Mouse (Mus musculus): ENCODE results near the gene Amtn. TPM values are rescaled to one million over a fixed set of nuclear protein-coding genes. Genes with fewer than 3 reads are reported as not detected.
"Not testable (repeated sequence)": the region's sequence is repeated elsewhere in the genome, so short reads cannot be mapped to it uniquely, and the experiment has no call there.

The Amtn gene
- not detected in 2 replicates for polyA plus RNA-seq (2016; fragmentation: Nextera tagmentation; extraction: Ambion mirVana)

- Histone ChIP-seq H3K9ac (no peak within 1 kb of the TSS), H3K27me3 (replicated peaks) (no peaks in the 10 kb centered on the region), H3K27ac (ENCODE audit: poor library complexity, severe bottlenecking) (no peak within 1 kb of the TSS), H3K36me3 (no peaks in the 10 kb centered on the region), H3K4me3 (no peak within 1 kb of the TSS), H3K4me2 (no peak within 1 kb of the TSS), H3K9me3 (replicated peaks) (no peaks in the 10 kb centered on the region), H3K4me1 (replicated peaks) (no peaks in the 10 kb centered on the region)
- WGBS: 68% methylated on average over 4 of the region's 4 CpGs
- ATAC-seq (ENCODE audit: insufficient number of reproducible peaks, low FRiP score): no peak
These were observed at the start of gene Amtn for GRCm38 (mm10) chr5:88375808-88376207. Gene Amtn (plus strand): TSS chr5:88376108.

GRCm38 (mm10) chr5:88348533-88348932 lies 27.4 kb upstream of the Amtn start:
- 59% methylated on average over 2 of the region's 2 CpGs for WGBS
- H3K4me2 ChIP-seq; H3K27me3 ChIP-seq (replicated peaks); H3K9me3 ChIP-seq (replicated peaks); H3K9ac ChIP-seq; H3K4me1 ChIP-seq (replicated peaks); H3K36me3 ChIP-seq; H3K27ac ChIP-seq (ENCODE audit: poor library complexity, severe bottlenecking); H3K4me3 ChIP-seq; ATAC-seq (ENCODE audit: insufficient number of reproducible peaks, low FRiP score): not testable (repeated sequence)

- H3K27me3 ChIP-seq (replicated peaks): no peaks in the 10 kb centered on the region
- H3K4me3 ChIP-seq: no peak overlapping the region
- WGBS: 5% methylated on average over 5 of the region's 5 CpGs
- no peaks in the 10 kb centered on the region for H3K36me3 ChIP-seq
- no peak overlapping the region for H3K9ac ChIP-seq
- ATAC-seq (ENCODE audit: insufficient number of reproducible peaks, low FRiP score): no peak
- H3K9me3 ChIP-seq (replicated peaks): no peaks in the 10 kb centered on the region
- H3K4me1 ChIP-seq (replicated peaks): no peaks in the 10 kb centered on the region
- H3K27ac ChIP-seq (ENCODE audit: poor library complexity, severe bottlenecking): no peak overlapping the region
- H3K4me2 ChIP-seq: no peak overlapping the region
These were observed 11.1 kb upstream of the Amtn start for GRCm38 (mm10) chr5:88364768-88365167.

GRCm38 (mm10) chr5:88366886-88367285 lies 9.0 kb upstream of the Amtn start:
- H3K4me3 ChIP-seq: no peak overlapping the region
- no peak overlapping the region for H3K4me2 ChIP-seq
- H3K4me1 ChIP-seq (replicated peaks): no peaks in the 10 kb centered on the region
- no peaks in the 10 kb centered on the region for H3K27me3 ChIP-seq (replicated peaks)
- no peak overlapping the region for H3K9ac ChIP-seq
- 62% methylated on average over 1 of the region's 1 CpGs for WGBS
- ATAC-seq (ENCODE audit: insufficient number of reproducible peaks, low FRiP score): no peak
- H3K27ac ChIP-seq (ENCODE audit: poor library complexity, severe bottlenecking): no peak overlapping the region
- no peaks in the 10 kb centered on the region for H3K36me3 ChIP-seq
- no peaks in the 10 kb centered on the region for H3K9me3 ChIP-seq (replicated peaks)

- no peak overlapping the region for H3K9ac ChIP-seq
- H3K4me2 ChIP-seq: no peak overlapping the region
- 57% methylated on average over 6 of the region's 6 CpGs for WGBS
- ATAC-seq (ENCODE audit: insufficient number of reproducible peaks, low FRiP score): no peak
- no peaks in the 10 kb centered on the region for H3K27me3 ChIP-seq (replicated peaks)
- no peaks in the 10 kb centered on the region for H3K9me3 ChIP-seq (replicated peaks)
- H3K4me3 ChIP-seq: no peak overlapping the region
- no peak overlapping the region for H3K27ac ChIP-seq (ENCODE audit: poor library complexity, severe bottlenecking)
- no peaks in the 10 kb centered on the region for H3K36me3 ChIP-seq
- H3K4me1 ChIP-seq (replicated peaks): no peaks in the 10 kb centered on the region
These were observed 5.2 kb upstream of the Amtn start for GRCm38 (mm10) chr5:88370578-88371232.

GRCm38 (mm10) chr5:88372563-88372962 lies 3.3 kb upstream of the Amtn start:
- H3K9ac ChIP-seq: no peak overlapping the region
- no peaks in the 10 kb centered on the region for H3K27me3 ChIP-seq (replicated peaks)
- H3K4me2 ChIP-seq: no peak overlapping the region
- H3K9me3 ChIP-seq (replicated peaks): no peaks in the 10 kb centered on the region
- no peak overlapping the region for H3K27ac ChIP-seq (ENCODE audit: poor library complexity, severe bottlenecking)
- ATAC-seq (ENCODE audit: insufficient number of reproducible peaks, low FRiP score): no peak
- 74% methylated on average over 6 of the region's 6 CpGs for WGBS
- H3K4me1 ChIP-seq (replicated peaks): no peaks in the 10 kb centered on the region
- no peak overlapping the region for H3K4me3 ChIP-seq
- no peaks in the 10 kb centered on the region for H3K36me3 ChIP-seq

GRCm38 (mm10) chr5:88391960-88392359 lies 16.1 kb downstream of the Amtn start:
- H3K4me3 ChIP-seq; H3K36me3 ChIP-seq; H3K9me3 ChIP-seq (replicated peaks); H3K27me3 ChIP-seq (replicated peaks); H3K9ac ChIP-seq; H3K4me1 ChIP-seq (replicated peaks); ATAC-seq (ENCODE audit: insufficient number of reproducible peaks, low FRiP score); H3K27ac ChIP-seq (ENCODE audit: poor library complexity, severe bottlenecking); H3K4me2 ChIP-seq: not testable (repeated sequence)
- WGBS: 81% methylated on average over 2 of the region's 2 CpGs

- no peaks in the 10 kb centered on the region for H3K27me3 ChIP-seq (replicated peaks)
- no peak overlapping the region for H3K4me3 ChIP-seq
- no peaks in the 10 kb centered on the region for H3K9me3 ChIP-seq (replicated peaks)
- no peak overlapping the region for H3K4me2 ChIP-seq
- H3K27ac ChIP-seq (ENCODE audit: poor library complexity, severe bottlenecking): no peak overlapping the region
- H3K36me3 ChIP-seq: no peaks in the 10 kb centered on the region
- H3K4me1 ChIP-seq (replicated peaks): no peaks in the 10 kb centered on the region
- ATAC-seq (ENCODE audit: insufficient number of reproducible peaks, low FRiP score): no peak
- 75% methylated on average over 5 of the region's 5 CpGs for WGBS
- no peak overlapping the region for H3K9ac ChIP-seq
These were observed 22.7 kb downstream of the Amtn start for GRCm38 (mm10) chr5:88398581-88398980.

GRCm38 (mm10) chr5:88399849-88400248 lies 23.9 kb downstream of the Amtn start:
- WGBS: 8% methylated on average over 6 of the region's 6 CpGs
- no peaks in the 10 kb centered on the region for H3K9me3 ChIP-seq (replicated peaks)
- no peak overlapping the region for H3K27ac ChIP-seq (ENCODE audit: poor library complexity, severe bottlenecking)
- H3K4me2 ChIP-seq: no peak overlapping the region
- no peaks in the 10 kb centered on the region for H3K36me3 ChIP-seq
- ATAC-seq (ENCODE audit: insufficient number of reproducible peaks, low FRiP score): no peak
- H3K4me1 ChIP-seq (replicated peaks): no peaks in the 10 kb centered on the region
- H3K9ac ChIP-seq: no peak overlapping the region
- no peak overlapping the region for H3K4me3 ChIP-seq
- no peaks in the 10 kb centered on the region for H3K27me3 ChIP-seq (replicated peaks)

GRCm38 (mm10) chr5:88401464-88401863 lies 25.6 kb downstream of the Amtn start:
- ATAC-seq (ENCODE audit: insufficient number of reproducible peaks, low FRiP score): no peak
- Histone ChIP-seq H3K36me3 (no peaks in the 10 kb centered on the region), H3K4me2 (no peak overlapping the region), H3K9me3 (replicated peaks) (no peaks in the 10 kb centered on the region), H3K27ac (ENCODE audit: poor library complexity, severe bottlenecking) (no peak overlapping the region), H3K4me1 (replicated peaks) (no peaks in the 10 kb centered on the region), H3K4me3 (no peak overlapping the region), H3K27me3 (replicated peaks) (no peaks in the 10 kb centered on the region), H3K9ac (no peak overlapping the region)
- 67% methylated on average over 3 of the region's 3 CpGs for WGBS

- H3K9me3 ChIP-seq (replicated peaks): no peaks in the 10 kb centered on the region
- no peak overlapping the region for H3K27ac ChIP-seq (ENCODE audit: poor library complexity, severe bottlenecking)
- H3K4me3 ChIP-seq: no peak overlapping the region
- H3K4me2 ChIP-seq: no peak overlapping the region
- no peaks in the 10 kb centered on the region for H3K27me3 ChIP-seq (replicated peaks)
- no peaks in the 10 kb centered on the region for H3K4me1 ChIP-seq (replicated peaks)
- no peak for ATAC-seq (ENCODE audit: insufficient number of reproducible peaks, low FRiP score)
- H3K36me3 ChIP-seq: no peaks in the 10 kb centered on the region
- WGBS: 77% methylated on average over 8 of the region's 8 CpGs
- H3K9ac ChIP-seq: no peak overlapping the region
These were observed 44.6 kb downstream of the Amtn start for GRCm38 (mm10) chr5:88420319-88421065.

Measured in heart, embryonic 12.5 days (tissue).